Mouse (Mus musculus) limb, embryonic 14.5 days (tissue): ENCODE measurements around the gene Tiam2. TPM values are rescaled to one million over a fixed set of nuclear protein-coding genes. Genes with fewer than 3 reads are reported as not detected.

Source experiments
- ATAC-seq: fragments of 200-750 bp; cut with Nextera tagmentation; 2 replicates; pipeline ENCODE4 v1.8.0; 2017; ENCODE audit warnings: low read depth, moderate number of reproducible peaks, moderate TSS enrichment; ENCODE audit not compliant: low FRiP score
- DNase-seq: peaks from one replicate; pipeline ENCODE4 v3.0.0-alpha.2; 2015; ENCODE audit warnings: low spot score
- H3K27ac ChIP-seq: fragments of 300-500 bp; sonication (generic); replicated peaks from 2 replicates; pipeline ENCODE4 v1.5.1; 2014; ENCODE audit warnings: low read depth, mild to moderate bottlenecking, low read length, moderate library complexity, mixed read lengths
- H3K27me3 ChIP-seq: fragments of 300-500 bp; sonication (generic); 2 replicates; pipeline ENCODE4 v1.6.1; 2014; ENCODE audit warnings: low read length, mixed read lengths; ENCODE audit not compliant: control insufficient read depth, insufficient read depth
- H3K36me3 ChIP-seq: fragments of 300-500 bp; sonication (generic); 2 replicates; pipeline ENCODE4 v1.6.1; 2014; ENCODE audit warnings: mild to moderate bottlenecking, low read length, moderate library complexity, mixed read lengths; ENCODE audit not compliant: control insufficient read depth, insufficient read depth
- H3K4me1 ChIP-seq: fragments of 300-500 bp; sonication (generic); 2 replicates; pipeline ENCODE4 v1.6.1; 2014; ENCODE audit warnings: antibody characterized with exemption, low read length, mixed read lengths; ENCODE audit not compliant: control insufficient read depth, insufficient read depth
- H3K4me2 ChIP-seq: fragments of 300-500 bp; sonication (generic); replicated peaks from 2 replicates; pipeline ENCODE4 v1.6.1; 2014; ENCODE audit warnings: low read depth, mild to moderate bottlenecking, low read length, moderate library complexity; ENCODE audit not compliant: severe bottlenecking
- H3K4me3 ChIP-seq: fragments of 300-500 bp; sonication (generic); replicated peaks from 2 replicates; pipeline ENCODE4 v1.5.1; 2014; ENCODE audit warnings: low read length
- H3K9ac ChIP-seq: fragments of 300-500 bp; sonication (generic); 2 replicates; pipeline ENCODE4 v1.6.1; 2014; ENCODE audit warnings: mild to moderate bottlenecking, low read depth, low read length, moderate library complexity; ENCODE audit not compliant: severe bottlenecking
- H3K9me3 ChIP-seq: fragments of 300-500 bp; sonication (generic); 2 replicates; pipeline ENCODE4 v1.6.1; 2016; ENCODE audit warnings: low read length; ENCODE audit not compliant: control insufficient read depth
- POLR2A ChIP-seq: fragments of 200-500 bp; IDR thresholded peaks from 2 replicates; pipeline ENCODE4 v1.8.0; 2012; ENCODE audit warnings: inconsistent platforms, mild to moderate bottlenecking, moderate library complexity, borderline replicate concordance; ENCODE audit not compliant: insufficient read depth, insufficient read length; ENCODE audit errors: extremely low read depth
- WGBS: fragments of 180-500 bp; shearing (Covaris S2); extraction: QIAGEN DNeasy Blood & Tissue Kit; methylation state at CpG from one replicate; pipeline ENCODE4 v1.1.7; 2014; 5-methylcytosine and 5-hydroxymethylcytosine counted together
- polyA plus RNA-seq, 2 experiments: library from polyadenylated mRNA; depleted of rRNA in 1 of 2; stranded (reverse) in 1 of 2; unstranded in 1 of 2; fragments of >200 nt; fragmentation: Nextera tagmentation in 1 of 2; extraction: Ambion mirVana in 1 of 2; gene quantifications; 2 replicates each; pipeline versions ENCODE4 v1.2.1 to v1.2.3; 2012 to 2014

Tiam2 gene
- polyA plus RNA-seq, 2 experiments, result 21.1 to 25.9 TPM

DNA sequence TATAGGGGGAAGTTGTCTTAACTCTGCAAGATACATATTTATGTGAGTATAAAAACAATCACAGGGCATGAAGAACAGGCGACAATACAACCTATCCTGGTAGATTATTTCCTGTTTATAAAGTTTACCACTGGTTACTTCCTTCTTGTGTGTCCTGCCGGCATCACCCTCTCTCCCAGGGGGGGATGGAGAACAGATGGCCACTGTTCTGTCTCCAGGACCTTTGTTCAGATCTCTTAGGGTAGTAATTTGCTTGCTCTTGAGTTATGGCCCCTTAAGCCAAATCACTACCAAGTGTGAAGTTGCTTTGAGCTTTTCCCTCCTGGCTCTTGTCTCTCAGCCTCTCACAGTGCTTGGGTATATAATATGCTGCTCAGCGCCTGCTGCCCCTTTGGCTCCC lies 90.0 kb downstream of the Tiam2 start:
- WGBS, result 32% methylated on average over 3 of the region's 3 CpGs
- Histone ChIP-seq H3K36me3 (peaks cover 25% of the 10 kb centered on the region), H3K9me3 (no peaks in the 10 kb centered on the region), H3K9ac (no peak overlapping the region), H3K27ac (no peak overlapping the region), H3K27me3 (no peaks in the 10 kb centered on the region), H3K4me3 (no peak overlapping the region), H3K4me2 (no peak overlapping the region), H3K4me1 (0 out of 2 replicates have a peak, but pooled peaks cover 16% of the 10 kb centered on the region)
- ATAC-seq (no peak), DNase-seq (no peak)
- TF ChIP-seq POLR2A, result no peak

DNA sequence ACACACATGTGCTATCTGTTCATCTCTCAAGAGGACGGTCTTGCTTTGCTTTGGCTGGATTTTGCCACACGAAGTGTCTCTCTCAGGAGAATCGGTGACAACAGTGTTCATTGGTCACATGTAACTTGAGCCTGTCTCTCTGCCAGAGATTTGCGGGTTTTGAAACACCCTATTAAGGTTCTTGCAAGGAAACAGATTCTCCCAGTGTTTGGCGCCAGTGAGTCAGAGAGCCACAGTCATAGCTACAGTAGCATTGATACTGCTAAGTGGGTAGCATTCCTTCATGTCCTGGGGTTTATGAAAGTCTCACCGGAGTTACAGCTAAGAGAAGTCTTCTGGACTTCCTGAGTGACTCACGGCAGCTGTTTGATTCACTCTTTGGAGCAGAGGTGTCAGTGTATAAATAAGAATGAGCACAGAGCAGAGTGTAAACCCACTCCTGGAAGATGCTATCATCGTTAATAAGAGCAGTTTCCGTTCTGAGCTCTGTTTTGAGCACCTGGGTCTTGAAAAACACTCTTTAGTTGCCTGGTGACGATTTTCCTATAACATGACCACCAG lies 93.1 kb downstream of the Tiam2 start:
- 29% methylated on average over 10 of the region's 10 CpGs for WGBS
- H3K27me3 ChIP-seq, result no peaks in the 10 kb centered on the region
- H3K27ac ChIP-seq, result no peak overlapping the region
- peaks cover 22% of the 10 kb centered on the region for H3K36me3 ChIP-seq
- TF ChIP-seq POLR2A, result no peak
- H3K9me3 ChIP-seq, result no peaks in the 10 kb centered on the region
- no peak overlapping the region for H3K4me3 ChIP-seq
- peaks cover 17% of the 10 kb centered on the region for H3K4me1 ChIP-seq
- peak; percentile 23; the same call in 1 of the 2 replicates for ATAC-seq
- no peak for DNase-seq
- H3K4me2 ChIP-seq, result no peak overlapping the region
- H3K9ac ChIP-seq, result no peak overlapping the region

DNA sequence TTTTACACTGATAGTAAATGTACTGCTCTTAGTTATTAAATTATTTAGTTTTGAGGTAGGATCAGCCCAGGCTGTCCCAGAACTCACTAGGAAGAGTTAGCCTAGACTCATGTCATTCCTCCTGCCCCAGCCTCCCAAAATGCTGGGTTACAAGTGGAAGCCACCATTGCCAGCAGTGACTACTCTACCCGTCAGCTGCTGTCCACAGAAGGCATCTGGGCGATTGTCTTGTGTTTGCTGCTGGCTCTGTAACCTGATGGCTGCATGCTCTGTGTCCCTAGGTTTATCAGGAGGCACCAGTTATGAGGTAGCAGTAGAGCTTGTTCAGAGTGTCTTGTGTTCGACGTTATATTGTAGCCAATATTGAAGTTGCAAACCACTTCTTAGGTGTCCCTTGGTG lies 93.8 kb downstream of the Tiam2 start:
- Histone ChIP-seq H3K4me1 (peaks cover 17% of the 10 kb centered on the region), H3K36me3 (peaks cover 18% of the 10 kb centered on the region), H3K27ac (no peak overlapping the region), H3K4me2 (no peak overlapping the region), H3K27me3 (no peaks in the 10 kb centered on the region), H3K9me3 (no peaks in the 10 kb centered on the region), H3K4me3 (no peak overlapping the region), H3K9ac (no peak overlapping the region)
- ATAC-seq (no peak), DNase-seq (no peak)
- TF ChIP-seq POLR2A, result no peak
- 89% methylated on average over 4 of the region's 4 CpGs for WGBS

- DNase-seq (peak; percentile 58), ATAC-seq (no peak)
- 66% methylated on average over 2 of the region's 2 CpGs for WGBS
- TF ChIP-seq POLR2A, result no peak
- no peaks in the 10 kb centered on the region for H3K9me3 ChIP-seq
- H3K27me3 ChIP-seq, result no peaks in the 10 kb centered on the region
- no peak overlapping the region for H3K4me2 ChIP-seq
- no peak overlapping the region for H3K9ac ChIP-seq
- peaks cover 26% of the 10 kb centered on the region for H3K36me3 ChIP-seq
- peaks cover 13% of the 10 kb centered on the region for H3K4me1 ChIP-seq
- H3K27ac ChIP-seq, result no peak overlapping the region
- no peak overlapping the region for H3K4me3 ChIP-seq
Observed at GRCm38 (mm10) chr17:3423416-3423815, 97.0 kb downstream of the Tiam2 start.

- Histone ChIP-seq H3K36me3 (peaks cover 56% of the 10 kb centered on the region), H3K27ac (no peak overlapping the region), H3K4me2 (no peak overlapping the region), H3K9me3 (no peaks in the 10 kb centered on the region), H3K4me1 (no peaks in the 10 kb centered on the region), H3K9ac (no peak overlapping the region), H3K4me3 (no peak overlapping the region), H3K27me3 (no peaks in the 10 kb centered on the region)
- DNase-seq (no peak), ATAC-seq (no peak)
- 96% methylated on average over 9 of the region's 9 CpGs for WGBS
- TF ChIP-seq POLR2A, result no peak
Observed at GRCm38 (mm10) chr17:3428659-3429058, 102.3 kb downstream of the Tiam2 start.
